8 mouse cellular contexts compared by ENCODE assay signal in the genomic region with DNA sequence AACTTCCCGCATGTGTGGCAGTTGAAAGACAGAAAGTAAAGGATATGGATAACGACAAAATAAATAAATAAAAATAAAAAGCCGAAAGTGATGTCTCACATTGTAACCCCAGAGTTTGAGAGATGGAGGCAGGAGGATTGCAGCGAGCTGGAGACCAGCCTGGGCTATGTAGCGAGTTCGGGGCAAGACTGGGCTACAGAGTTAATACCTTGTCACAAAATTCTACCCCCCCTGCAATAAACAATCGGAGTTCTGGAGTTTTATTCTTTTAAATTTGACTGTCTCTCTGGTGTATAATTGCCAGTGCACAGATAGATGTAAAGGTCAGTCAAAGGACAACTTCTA. TPM values are rescaled to one million over a fixed set of nuclear protein-coding genes. Genes with fewer than 3 reads are reported as not detected.
A peak's percentile ranks its signal among the peaks of the same experiment; 100 is the strongest.
DNase-seq lines count a peak whose midpoint lies in the region; ATAC-seq and TF ChIP-seq lines count a peak whose summit lies in the region.

No protein-coding gene starts in this region.

- WGBS in kidney, embryonic 15.5 days = 19% methylated on average over 7 of the region's 7 CpGs
- 22% methylated on average over 7 of the region's 7 CpGs for WGBS in hindbrain, embryonic 15.5 days
- 18% methylated on average over 7 of the region's 7 CpGs for WGBS in midbrain, embryonic 15.5 days

- peak overlapping the region; percentile 76 for H3K4me2 ChIP-seq in kidney, embryonic 15.5 days
- peak overlapping the region; percentile 75 for H3K4me2 ChIP-seq in hindbrain, embryonic 15.5 days
- peak overlapping the region; percentile 61 for H3K4me2 ChIP-seq in midbrain, embryonic 15.5 days

- DNase-seq in kidney, adult 8-10 months = no peak
- no peak for DNase-seq in urinary bladder, adult 18-20 months (ENCODE audit: low spot score in 2 of 2)
- DNase-seq in adrenal gland, postnatal 36 days = no peak
- no peak for DNase-seq in adrenal gland, postnatal 14 days

- peak overlapping the region; percentile 99 for H3K4me3 ChIP-seq in kidney, embryonic 15.5 days (replicated peaks)
- H3K4me3 ChIP-seq in cortical plate, adult 2 months (ENCODE audit: insufficient read depth, low read length) = peak overlapping the region; percentile 73
- peak overlapping the region; percentile 88 for H3K4me3 ChIP-seq in hindbrain, embryonic 15.5 days
- peak overlapping the region; percentile 80 for H3K4me3 ChIP-seq in midbrain, embryonic 15.5 days

- H3K27me3 ChIP-seq in kidney, embryonic 15.5 days = no peaks in the 10 kb centered on the region
- no peaks in the 10 kb centered on the region for H3K27me3 ChIP-seq in hindbrain, embryonic 15.5 days
- no peaks in the 10 kb centered on the region for H3K27me3 ChIP-seq in midbrain, embryonic 15.5 days (replicated peaks)

- H3K9me3 ChIP-seq in kidney, embryonic 15.5 days (replicated peaks) = no peaks in the 10 kb centered on the region
- no peaks in the 10 kb centered on the region for H3K9me3 ChIP-seq in hindbrain, embryonic 15.5 days
- H3K9me3 ChIP-seq in midbrain, embryonic 15.5 days = no peaks in the 10 kb centered on the region

- TF ChIP-seq CTCF in cortical plate, adult 2 months (IDR thresholded peaks at IDR 0.05; ENCODE audit: extremely low read depth, insufficient read depth, low read length) = no peak

- peak overlapping the region; percentile 98 for H3K9ac ChIP-seq in kidney, embryonic 15.5 days
- peak overlapping the region; percentile 30 for H3K9ac ChIP-seq in hindbrain, embryonic 15.5 days
- peak overlapping the region; percentile 41 for H3K9ac ChIP-seq in midbrain, embryonic 15.5 days

- ATAC-seq in kidney, embryonic 15.5 days (replicated peaks; ENCODE audit: low FRiP score) = peak; percentile 59
- ATAC-seq in hindbrain, embryonic 15.5 days (ENCODE audit: low FRiP score, low read depth) = peak; percentile 71
- ATAC-seq in midbrain, embryonic 15.5 days (replicated peaks) = peak; percentile 76

- peak overlapping the region; percentile 97 for H3K27ac ChIP-seq in kidney, embryonic 15.5 days
- H3K27ac ChIP-seq in cortical plate, adult 2 months (ENCODE audit: insufficient read depth, low read length) = no peak overlapping the region
- peak overlapping the region; percentile 72 for H3K27ac ChIP-seq in hindbrain, embryonic 15.5 days (replicated peaks)
- peak overlapping the region; percentile 94 for H3K27ac ChIP-seq in midbrain, embryonic 15.5 days

- TF ChIP-seq POLR2A in cortical plate, adult 2 months (IDR thresholded peaks at IDR 0.05; ENCODE audit: extremely low read depth, insufficient read depth, low read length) = no peak

- H3K4me1 ChIP-seq in kidney, embryonic 15.5 days = peaks cover 10% of the 10 kb centered on the region; the same call in 1 of the 2 replicates
- H3K4me1 ChIP-seq in cortical plate, adult 2 months (ENCODE audit: control insufficient read depth, insufficient read depth, low read length) = peaks cover 3% of the 10 kb centered on the region
- peaks cover 16% of the 10 kb centered on the region for H3K4me1 ChIP-seq in hindbrain, embryonic 15.5 days (replicated peaks)
- peaks cover 16% of the 10 kb centered on the region for H3K4me1 ChIP-seq in midbrain, embryonic 15.5 days

- peaks cover 25% of the 10 kb centered on the region for H3K36me3 ChIP-seq in kidney, embryonic 15.5 days
- peaks cover 18% of the 10 kb centered on the region for H3K36me3 ChIP-seq in hindbrain, embryonic 15.5 days
- peaks cover 7% of the 10 kb centered on the region; the same call in 1 of the 2 replicates for H3K36me3 ChIP-seq in midbrain, embryonic 15.5 days (replicated peaks)

RNA-seq across cellular contexts. Expression of a gene that starts 0.4 kb away (rescaled TPM):
- 129 and 142 TPM in 2 replicates for polyA plus RNA-seq in kidney, embryonic 15.5 days (2015; fragmentation: Nextera tagmentation; extraction: Ambion mirVana)
- 28.0 and 28.2 TPM in 2 replicates for polyA plus RNA-seq in cortical plate, adult 2 months (2012; rRNA removed)
- 59.4 and 64.0 TPM in 2 replicates for polyA plus RNA-seq in hindbrain, embryonic 15.5 days (2015; fragmentation: Nextera tagmentation; extraction: Ambion mirVana)
- 55.1 and 57.9 TPM in 2 replicates for polyA plus RNA-seq in midbrain, embryonic 15.5 days (2015; fragmentation: Nextera tagmentation; extraction: Ambion mirVana)
- 100 to 1,000 TPM; 155 to 162 TPM for total RNA-seq in adrenal gland, postnatal 36 days (2021)
- total RNA-seq in adrenal gland, postnatal 14 days (2021) = 131 and 135 TPM in 2 replicates

RNA-seq across cellular contexts. Expression of a gene that starts 42.4 kb away (rescaled TPM):
- polyA plus RNA-seq in kidney, embryonic 15.5 days (2015; fragmentation: Nextera tagmentation; extraction: Ambion mirVana) = 54.7 and 59.9 TPM in 2 replicates
- 26.3 and 33.7 TPM in 2 replicates for polyA plus RNA-seq in cortical plate, adult 2 months (2012; rRNA removed)
- 45.5 and 50.8 TPM in 2 replicates for polyA plus RNA-seq in hindbrain, embryonic 15.5 days (2015; fragmentation: Nextera tagmentation; extraction: Ambion mirVana)
- 56.7 and 59.2 TPM in 2 replicates for polyA plus RNA-seq in midbrain, embryonic 15.5 days (2015; fragmentation: Nextera tagmentation; extraction: Ambion mirVana)
- 10 to 100 TPM; 29.6 to 31.0 TPM for total RNA-seq in adrenal gland, postnatal 36 days (2021)
- 29.1 and 32.4 TPM in 2 replicates for total RNA-seq in adrenal gland, postnatal 14 days (2021)

RNA-seq across cellular contexts. Expression of a gene that starts 42.5 kb away (rescaled TPM):
- 1.1 and 1.4 TPM in 2 replicates for polyA plus RNA-seq in kidney, embryonic 15.5 days (2015; fragmentation: Nextera tagmentation; extraction: Ambion mirVana)
- 2.2 and 2.5 TPM in 2 replicates for polyA plus RNA-seq in cortical plate, adult 2 months (2012; rRNA removed)
- polyA plus RNA-seq in hindbrain, embryonic 15.5 days (2015; fragmentation: Nextera tagmentation; extraction: Ambion mirVana) = 2.2 and 3.1 TPM in 2 replicates
- polyA plus RNA-seq in midbrain, embryonic 15.5 days (2015; fragmentation: Nextera tagmentation; extraction: Ambion mirVana) = 2.9 and 4.2 TPM in 2 replicates
- total RNA-seq in adrenal gland, postnatal 36 days (2021) = 1 to 10 TPM; 1.8 to 6.1 TPM
- 3.0 and 3.6 TPM in 2 replicates for total RNA-seq in adrenal gland, postnatal 14 days (2021)

Comparison
In these comparisons a context has a peak if more than half of its experiments do, and no peak if none do; other contexts are left out.
1. H3K9ac ChIP-seq: peak in every context shown above with its lines; median percentile 98 in kidney, embryonic 15.5 days; 41 in midbrain, embryonic 15.5 days; 30 in hindbrain, embryonic 15.5 days.